Mouse (Mus musculus): ENCODE results near the gene 1110008P14Rik. TPM values are rescaled to one million over a fixed set of nuclear protein-coding genes. Genes with fewer than 3 reads are reported as not detected.

1110008P14Rik gene
- polyA plus RNA-seq (2015; fragmentation: Nextera tagmentation; extraction: Ambion mirVana): 120 and 150 TPM in 2 replicates

DNA sequence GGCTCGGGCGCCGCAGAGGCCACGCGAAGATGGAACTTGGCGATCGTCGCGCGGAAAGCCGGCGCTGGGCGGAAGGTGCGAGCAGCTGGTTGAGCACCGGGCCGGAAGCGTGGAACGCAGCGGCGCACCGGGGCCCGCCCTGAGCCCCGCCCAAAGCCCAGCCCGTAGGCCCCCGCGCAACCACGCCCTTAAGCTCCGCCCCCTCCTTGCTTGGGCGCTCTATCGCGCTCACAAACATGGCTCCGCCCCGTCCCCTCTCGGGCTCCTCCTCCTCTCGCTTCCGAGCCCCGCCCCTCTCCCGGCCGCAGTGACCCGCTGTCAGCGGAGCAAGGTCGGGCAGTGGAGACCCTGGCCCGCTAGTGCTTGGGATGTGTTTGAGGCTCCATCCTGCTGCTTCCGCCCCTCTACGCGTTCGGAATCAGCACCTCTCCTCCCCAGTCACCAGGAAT lies at the start of gene 1110008P14Rik:
Gene 1110008P14Rik (minus strand): TSS at position 164 of the 449 bp plus-strand sequence.

DNA sequence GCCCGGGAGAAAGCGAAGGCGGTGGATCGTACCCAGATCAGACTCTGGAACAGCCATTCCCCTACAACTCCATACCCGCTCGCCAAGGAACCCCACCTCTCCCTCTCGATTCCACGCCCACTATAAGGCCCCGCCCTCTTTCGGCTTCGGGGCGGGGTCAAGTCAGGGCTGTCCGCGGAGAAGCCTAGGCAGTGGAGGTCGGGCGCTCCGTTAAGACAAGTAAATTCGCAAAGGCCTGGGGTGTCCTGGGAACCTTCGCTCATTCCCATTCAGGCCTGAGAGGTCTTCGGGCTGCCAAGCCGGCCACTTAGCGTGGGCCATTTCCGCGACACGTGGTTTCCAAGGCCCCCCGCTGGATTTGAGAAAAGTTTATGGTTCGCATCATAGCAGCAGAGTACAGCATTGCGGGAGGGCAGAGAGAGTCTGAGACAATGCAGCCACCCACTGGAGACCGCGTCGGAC lies 13.8 kb upstream of the 1110008P14Rik start, which contains the start of gene Ptges2:
Gene Ptges2 (plus strand): TSS at position 413 of the 462 bp plus-strand sequence.

DNA sequence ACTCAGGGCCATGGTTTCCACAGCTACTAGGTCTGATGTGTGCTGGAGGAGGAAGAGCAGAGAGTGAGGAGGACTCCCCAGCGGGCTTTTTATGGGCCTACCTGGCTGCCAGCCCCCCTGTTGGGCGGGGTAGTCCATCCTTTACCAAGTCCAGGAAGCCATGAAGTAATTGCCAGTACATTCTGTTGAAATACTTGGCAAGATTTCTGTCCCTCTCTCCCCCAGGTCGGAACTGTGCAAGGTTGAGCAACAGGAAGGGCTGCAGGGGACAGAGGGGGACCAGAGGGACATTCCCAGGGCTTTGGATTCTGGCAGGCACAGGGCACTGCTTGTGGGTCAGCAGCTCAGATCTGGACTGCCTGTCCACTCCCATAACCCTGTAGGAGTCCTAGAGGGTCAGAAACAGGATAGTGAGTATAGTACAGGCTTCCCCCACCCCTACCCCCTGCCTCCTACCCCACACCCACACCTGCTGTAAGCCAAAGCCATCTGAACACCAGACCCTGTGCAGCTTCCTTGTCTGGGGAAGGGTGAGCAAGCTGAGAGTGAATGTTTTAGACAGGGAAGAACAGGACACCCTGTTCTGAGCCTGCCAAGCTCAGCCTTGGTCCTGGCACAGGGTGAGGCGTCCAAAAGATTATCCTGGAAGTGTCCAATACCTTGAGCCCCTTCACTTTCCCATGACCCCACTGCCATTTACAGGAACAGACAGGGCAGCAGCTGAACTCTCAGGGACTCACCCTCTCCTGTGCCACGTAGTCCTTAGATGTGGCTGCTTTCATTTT lies 6.2 kb upstream of the 1110008P14Rik start, which contains the start of gene Lcn2:
Gene Lcn2 (minus strand): TSS at position 547 of the 785 bp plus-strand sequence.

DNA sequence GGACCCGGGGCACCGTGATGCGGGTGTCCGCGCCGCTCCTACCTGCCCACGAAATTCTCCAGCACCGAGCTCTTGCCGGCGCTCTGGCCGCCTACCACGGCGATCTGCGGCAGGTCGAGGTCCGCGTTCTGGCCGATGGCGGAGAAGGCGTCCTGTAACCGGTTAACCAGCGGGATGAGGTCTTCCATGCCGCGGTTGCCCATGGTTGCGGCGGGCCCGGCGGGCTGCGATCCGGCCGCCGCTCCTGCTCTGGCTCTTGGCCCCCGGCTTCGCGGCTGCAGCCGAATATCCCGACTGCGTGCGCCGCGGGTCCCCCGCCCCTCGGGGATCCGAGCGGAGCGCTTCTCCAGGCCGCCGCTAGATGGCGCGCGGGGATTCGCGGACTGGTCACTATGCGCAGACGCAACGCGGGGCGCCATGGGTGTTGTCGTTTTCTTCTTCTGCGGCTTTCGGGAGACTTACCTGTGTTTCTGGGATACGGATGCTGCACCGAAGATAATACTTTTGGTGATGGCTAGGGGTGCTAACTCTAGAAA lies 28.7 kb downstream of the 1110008P14Rik start, which contains the start of gene Dnm1:
Gene Dnm1 (minus strand): TSS at position 332 of the 536 bp plus-strand sequence.

DNA sequence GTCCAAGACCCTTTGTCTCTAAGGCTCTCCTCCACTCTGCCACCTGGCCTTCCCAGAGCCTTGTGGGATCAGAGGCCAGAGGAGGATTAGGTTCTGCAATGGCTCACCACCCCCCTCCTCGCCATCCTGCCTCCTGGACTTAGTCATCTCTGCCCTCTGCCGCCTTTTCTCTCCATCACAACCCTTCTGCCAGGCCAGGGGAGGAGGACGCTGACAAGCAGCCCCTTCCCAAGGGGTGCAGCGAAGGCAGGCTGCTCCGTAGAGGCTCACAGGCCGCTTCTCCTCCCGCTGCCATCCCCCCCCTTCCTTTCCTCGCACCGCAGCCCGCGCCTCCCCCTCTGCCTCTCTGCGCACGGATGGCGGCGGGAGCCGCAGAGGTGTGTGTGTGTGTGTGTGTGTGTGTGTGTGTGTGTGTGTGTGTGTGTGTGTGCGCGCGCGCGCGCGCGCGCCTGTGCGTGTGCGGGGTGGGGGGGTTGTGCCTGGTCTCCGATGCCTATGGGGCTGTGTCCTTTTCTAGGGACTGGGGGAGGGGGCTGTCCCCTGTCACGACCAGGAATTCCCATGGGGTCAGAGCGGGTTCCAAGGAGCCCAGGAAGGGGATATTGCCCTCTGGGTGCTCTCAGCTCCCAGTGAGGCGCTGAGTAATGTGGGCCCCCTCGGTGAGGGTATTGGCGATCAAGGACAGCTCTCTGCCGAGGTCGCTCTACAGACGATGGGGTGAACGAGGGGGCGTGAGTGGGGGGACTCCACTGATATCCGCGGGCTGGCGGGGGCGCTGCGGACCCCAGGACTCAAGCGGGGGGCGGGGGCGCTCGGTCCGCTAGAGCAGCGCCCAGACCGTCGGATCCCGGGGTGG lies 29.4 kb downstream of the 1110008P14Rik start, which contains the start of gene Ciz1:
Gene Ciz1 (plus strand): TSS at position 177 of the 856 bp plus-strand sequence.

Other genes with a start within 250 kb of the 1110008P14Rik start
- 34.6 and 37.2 TPM in 2 replicates for gene Prrc2b, start 230.9 kb downstream of the 1110008P14Rik start, polyA plus RNA-seq (2015; fragmentation: Nextera tagmentation; extraction: Ambion mirVana)
- 11.8 and 17.2 TPM in 2 replicates for gene Pomt1, start 145.3 kb downstream of the 1110008P14Rik start, polyA plus RNA-seq (2015; fragmentation: Nextera tagmentation; extraction: Ambion mirVana)
- gene Uck1, start 121.8 kb downstream of the 1110008P14Rik start, polyA plus RNA-seq (2015; fragmentation: Nextera tagmentation; extraction: Ambion mirVana): 53.1 and 72.6 TPM in 2 replicates
- gene Golga2, start 94.6 kb downstream of the 1110008P14Rik start, polyA plus RNA-seq (2015; fragmentation: Nextera tagmentation; extraction: Ambion mirVana): 13.2 and 17.6 TPM in 2 replicates
- 459 and 628 TPM in 2 replicates for gene Swi5, start 93.9 kb downstream of the 1110008P14Rik start, polyA plus RNA-seq (2015; fragmentation: Nextera tagmentation; extraction: Ambion mirVana)
- gene Ciz1, start 29.6 kb downstream of the 1110008P14Rik start, polyA plus RNA-seq (2015; fragmentation: Nextera tagmentation; extraction: Ambion mirVana): 22.0 and 29.7 TPM in 2 replicates
- gene Dnm1, start 28.6 kb downstream of the 1110008P14Rik start, polyA plus RNA-seq (2015; fragmentation: Nextera tagmentation; extraction: Ambion mirVana): 10.9 and 22.5 TPM in 2 replicates
- 23.5 and 39.7 TPM in 2 replicates for gene Lcn2, start 6.3 kb upstream of the 1110008P14Rik start, polyA plus RNA-seq (2015; fragmentation: Nextera tagmentation; extraction: Ambion mirVana)
- 35.3 and 40.5 TPM in 2 replicates for gene Ptges2, start 14.0 kb upstream of the 1110008P14Rik start, polyA plus RNA-seq (2015; fragmentation: Nextera tagmentation; extraction: Ambion mirVana)
- gene Naif1, start 68.5 kb upstream of the 1110008P14Rik start, polyA plus RNA-seq (2015; fragmentation: Nextera tagmentation; extraction: Ambion mirVana): 3.0 and 4.1 TPM in 2 replicates
- gene Slc25a25, start 69.5 kb upstream of the 1110008P14Rik start, polyA plus RNA-seq (2015; fragmentation: Nextera tagmentation; extraction: Ambion mirVana): 11.9 and 21.1 TPM in 2 replicates
- gene Fam102a, start 153.4 kb upstream of the 1110008P14Rik start, polyA plus RNA-seq (2015; fragmentation: Nextera tagmentation; extraction: Ambion mirVana): 12.2 and 13.5 TPM in 2 replicates
- 84.7 and 92.7 TPM in 2 replicates for gene Dpm2, start 188.9 kb upstream of the 1110008P14Rik start, polyA plus RNA-seq (2015; fragmentation: Nextera tagmentation; extraction: Ambion mirVana)
- 0.23 and 0.30 TPM in 2 replicates for gene Pip5kl1, start 192.9 kb upstream of the 1110008P14Rik start, polyA plus RNA-seq (2015; fragmentation: Nextera tagmentation; extraction: Ambion mirVana)
- gene 9430097D07Rik, start 193.7 kb upstream of the 1110008P14Rik start, polyA plus RNA-seq (2015; fragmentation: Nextera tagmentation; extraction: Ambion mirVana): 0.14 and 0.32 TPM in 2 replicates
- 10.8 and 12.2 TPM in 2 replicates for gene St6galnac4, start 205.2 kb upstream of the 1110008P14Rik start, polyA plus RNA-seq (2015; fragmentation: Nextera tagmentation; extraction: Ambion mirVana)
- gene St6galnac6, start 217.8 kb upstream of the 1110008P14Rik start, polyA plus RNA-seq (2015; fragmentation: Nextera tagmentation; extraction: Ambion mirVana): 21.6 and 31.5 TPM in 2 replicates
- 41.5 and 46.4 TPM in 2 replicates for gene Ak1, start 239.8 kb upstream of the 1110008P14Rik start, polyA plus RNA-seq (2015; fragmentation: Nextera tagmentation; extraction: Ambion mirVana)

Measured in adrenal gland, postnatal 0 days (tissue).